In genomic region chr15:61888569-61889326, GRCm38 (mm10) we compare ENCODE assay signal across 14 mouse cellular contexts.
DNase-seq lines count a peak whose midpoint lies in the region; ATAC-seq and TF ChIP-seq lines count a peak whose summit lies in the region.
"Had no signal": no experiment of that assay in that cellular context is flagged by ENCODE, and none has a peak within 500 bp of the region (broad histone marks: within the 10 kb centered on the region; RNA-seq: fewer than 3 reads in every experiment).

No protein-coding gene starts in this region.

- no peak for TF ChIP-seq POLR2A in thymus, adult 2 months (IDR thresholded peaks at IDR 0.05; ENCODE audit: control insufficient read depth, extremely low read depth, insufficient read depth, low read length, poor library complexity)

- H3K36me3 ChIP-seq in forebrain, postnatal 0 days (ENCODE audit: insufficient read depth), result no peaks in the 10 kb centered on the region
- H3K36me3 ChIP-seq in midbrain, embryonic 16.5 days (ENCODE audit: control insufficient read depth, insufficient read depth, low read length), result no peaks in the 10 kb centered on the region
- no peaks in the 10 kb centered on the region for H3K36me3 ChIP-seq in thymus, adult 2 months (ENCODE audit: control insufficient read depth, insufficient read depth, low read length)
- H3K36me3 ChIP-seq: liver, embryonic 13.5 days; neural tube, embryonic 12.5 days had no signal

- 38% methylated on average over 10 of the region's 10 CpGs for WGBS in forebrain, postnatal 0 days
- 46% methylated on average over 10 of the region's 10 CpGs for WGBS in midbrain, embryonic 16.5 days
- 90% methylated on average over 10 of the region's 10 CpGs for WGBS in thymus, adult 2 months

- H3K27me3 ChIP-seq in forebrain, postnatal 0 days (ENCODE audit: insufficient read depth, low read length), result no peaks in the 10 kb centered on the region
- no peaks in the 10 kb centered on the region for H3K27me3 ChIP-seq in midbrain, embryonic 16.5 days (ENCODE audit: control insufficient read depth, insufficient read depth, low read depth, low read length)
- H3K27me3 ChIP-seq in thymus, adult 2 months (ENCODE audit: control insufficient read depth, insufficient read depth, low read length), result no peaks in the 10 kb centered on the region
- H3K27me3 ChIP-seq: liver, embryonic 13.5 days; neural tube, embryonic 12.5 days had no signal

- H3K4me2 ChIP-seq in forebrain, postnatal 0 days (ENCODE audit: low read depth), result no peak overlapping the region
- H3K4me2 ChIP-seq in midbrain, embryonic 16.5 days (ENCODE audit: low read length), result no peak overlapping the region
- H3K4me2 ChIP-seq: liver, embryonic 13.5 days; neural tube, embryonic 12.5 days had no signal

- ATAC-seq in forebrain, postnatal 0 days, result peak; percentile 18; the same call in 1 of the 2 replicates
- peak; percentile 67; the same call in 1 of the 2 replicates for ATAC-seq in midbrain, embryonic 16.5 days
- ATAC-seq: CD4-positive, CD25-positive, alpha-beta regulatory T cell, adult 4 months had no signal

- H3K9me3 ChIP-seq in forebrain, postnatal 0 days (ENCODE audit: low read length), result no peaks in the 10 kb centered on the region
- H3K9me3 ChIP-seq in midbrain, embryonic 16.5 days (replicated peaks; ENCODE audit: control insufficient read depth, low read length, poor library complexity, severe bottlenecking), result no peaks in the 10 kb centered on the region
- H3K9me3 ChIP-seq: liver, embryonic 13.5 days; neural tube, embryonic 12.5 days had no signal

- no peak for TF ChIP-seq CTCF in forebrain, postnatal 0 days (IDR thresholded peaks at IDR 0.05; ENCODE audit: low read depth)
- no peak for TF ChIP-seq CTCF in thymus, adult 2 months (IDR thresholded peaks at IDR 0.05; ENCODE audit: borderline replicate concordance, control insufficient read depth, extremely low read depth, insufficient read depth, low read length, poor library complexity)

- intact Hi-C loops in left cerebral cortex, postnatal 4 days (cut with DNase I), result no loop called here

- no peak overlapping the region for H3K4me3 ChIP-seq in forebrain, postnatal 0 days (ENCODE audit: low read depth, low read length)
- no peak overlapping the region for H3K4me3 ChIP-seq in midbrain, embryonic 16.5 days (ENCODE audit: low read depth, low read length)
- no peak overlapping the region for H3K4me3 ChIP-seq in thymus, adult 2 months (ENCODE audit: control insufficient read depth, insufficient read depth, low read length)
- H3K4me3 ChIP-seq: erythroblast, embryonic 14.5 days; liver, embryonic 13.5 days; neural tube, embryonic 12.5 days had no signal

- no peak overlapping the region for H3K9ac ChIP-seq in forebrain, postnatal 0 days
- H3K9ac ChIP-seq in midbrain, embryonic 16.5 days (ENCODE audit: low read depth, low read length), result no peak overlapping the region
- H3K9ac ChIP-seq: liver, embryonic 13.5 days; neural tube, embryonic 12.5 days had no signal

- H3K4me1 ChIP-seq in forebrain, postnatal 0 days (ENCODE audit: insufficient read depth), result no peaks in the 10 kb centered on the region
- peaks cover 3% of the 10 kb centered on the region; the same call in 1 of the 2 replicates for H3K4me1 ChIP-seq in midbrain, embryonic 16.5 days (ENCODE audit: control insufficient read depth, insufficient read depth, low read length)
- H3K4me1 ChIP-seq in thymus, adult 2 months (replicated peaks; ENCODE audit: control insufficient read depth, insufficient read depth, low read length), result no peaks in the 10 kb centered on the region
- H3K4me1 ChIP-seq: liver, embryonic 13.5 days; neural tube, embryonic 12.5 days had no signal

- peak; percentile 56 for DNase-seq in left cerebral cortex, postnatal 4 days
- no peak for DNase-seq in left cerebral cortex, adult 18-20 months (ENCODE audit: low spot score in 2 of 2)
- DNase-seq in cerebellum, adult 11-12 months, result peak; percentile 54
- peak; percentile 43 for DNase-seq in forebrain, postnatal 0 days
- DNase-seq in thymus, adult 2 months, result no peak
- no peak for DNase-seq in lung, postnatal 10 days
- DNase-seq: adrenal gland, postnatal 10 days; gastrocnemius, postnatal 25 days; kidney, adult 9 months; liver, embryonic 13.5 days had no signal

- H3K27ac ChIP-seq in forebrain, postnatal 0 days (ENCODE audit: low read depth, low read length), result no peak overlapping the region
- peak overlapping the region; percentile 28; the same call in 1 of the 2 replicates for H3K27ac ChIP-seq in midbrain, embryonic 16.5 days (ENCODE audit: low read length)
- no peak overlapping the region for H3K27ac ChIP-seq in thymus, adult 2 months (ENCODE audit: control insufficient read depth, insufficient read depth, low read length)
- H3K27ac ChIP-seq: liver, embryonic 13.5 days; neural tube, embryonic 12.5 days had no signal

Comparison
In these comparisons a context has a peak if more than half of its experiments do, and no peak if none do; other contexts are left out.
1. DNase-seq: peak in left cerebral cortex, postnatal 4 days (single experiment), cerebellum, adult 11-12 months (single experiment) and forebrain, postnatal 0 days (single experiment); none in left cerebral cortex, adult 18-20 months (0 of 2), thymus, adult 2 months (single experiment) and lung, postnatal 10 days (single experiment).